Mouse (Mus musculus): ENCODE measurements around the gene Sbno1. TPM values are rescaled to one million over a fixed set of nuclear protein-coding genes. Genes with fewer than 3 reads are reported as not detected.
A peak's percentile ranks its signal among the peaks of the same experiment; 100 is the strongest.

Gene Sbno1
- polyA plus RNA-seq, 1 experiment: 30.6 TPM

DNA sequence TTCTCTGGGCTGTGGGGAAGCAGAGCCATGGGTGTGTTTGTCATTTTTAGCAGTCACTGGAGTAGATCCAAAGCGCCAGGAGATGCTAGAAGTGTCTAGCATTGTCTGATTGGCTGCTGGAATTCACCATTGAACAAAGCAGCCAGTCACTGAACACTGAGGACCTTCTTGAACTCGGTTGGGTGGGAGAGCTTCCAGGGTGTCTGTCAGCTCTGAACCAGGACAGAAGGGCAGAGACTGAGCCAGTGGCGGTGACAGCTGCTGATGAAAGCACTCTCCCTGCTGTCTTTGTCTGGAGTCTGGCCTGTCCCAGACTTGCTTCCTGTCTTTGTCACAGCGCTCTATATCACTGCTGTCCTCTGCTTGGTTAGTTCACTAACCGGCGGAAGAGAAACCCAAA is 91.4 kb downstream of the Sbno1 start:
- no peak for DNase-seq (ENCODE audit: low spot score)

DNA sequence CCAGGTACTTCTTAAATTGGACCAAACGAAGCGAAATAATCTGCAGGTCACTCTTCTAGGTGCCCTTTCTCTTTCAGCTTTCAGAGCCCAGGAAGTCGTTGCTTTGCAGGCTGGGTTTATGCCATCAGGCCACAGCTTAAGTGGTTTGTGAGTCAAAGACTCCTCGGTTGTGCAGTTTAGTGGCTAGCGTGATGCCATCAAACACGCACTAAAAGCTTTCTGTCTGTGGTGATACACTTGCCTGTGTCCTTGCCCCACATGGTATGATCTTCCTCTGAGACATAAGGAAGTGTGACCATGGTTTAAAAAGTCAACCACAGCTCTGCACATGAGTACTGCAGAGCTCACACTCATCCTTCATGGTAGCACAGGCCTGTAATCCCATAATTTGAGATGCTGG is 95.7 kb downstream of the Sbno1 start:
- no peak for DNase-seq (ENCODE audit: low spot score)

DNA sequence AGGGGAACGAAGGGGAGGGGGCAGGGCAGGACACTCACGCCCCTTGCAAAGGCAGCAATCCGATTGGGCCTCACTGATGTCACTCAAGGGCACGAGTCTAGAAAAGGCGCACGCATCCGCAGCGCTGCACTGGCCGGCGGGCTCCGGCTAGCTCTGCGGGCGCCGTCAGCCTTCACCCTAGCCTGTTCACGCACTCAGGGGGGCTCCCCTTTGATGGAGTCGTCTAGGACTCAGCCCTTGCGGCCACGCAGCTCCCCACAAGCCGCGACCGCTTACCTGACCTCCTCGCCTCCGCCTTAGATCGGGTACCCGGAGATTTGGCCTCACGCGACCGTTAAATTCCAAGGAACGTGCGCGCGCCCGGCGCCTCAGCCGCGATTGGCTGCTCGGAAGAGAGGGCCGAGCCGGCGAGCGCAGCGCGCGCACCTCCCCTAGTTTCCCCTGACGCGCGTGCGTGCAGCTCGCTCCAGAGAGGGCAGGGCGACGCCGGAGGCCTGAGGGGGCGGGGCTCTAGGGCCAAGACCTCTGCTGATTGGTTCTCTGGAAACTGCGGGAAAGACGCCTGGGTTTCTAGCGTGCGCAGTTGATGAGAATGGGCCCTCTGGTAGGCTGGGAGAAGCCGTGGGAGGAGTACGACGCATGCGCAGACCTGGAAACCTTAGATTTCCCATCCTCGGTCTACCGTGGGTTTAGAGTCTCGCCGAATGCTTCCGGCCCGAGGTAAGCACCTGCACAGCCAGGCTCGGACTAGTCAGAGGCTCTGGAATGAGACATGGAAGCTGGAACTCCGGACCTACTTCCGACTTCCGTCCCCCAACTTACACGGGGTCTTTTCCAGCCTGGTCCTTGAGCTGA is 98.1 kb downstream of the Sbno1 start, which contains the start of the genes Mphosph9 and 2810006K23Rik:
Gene Mphosph9 (minus strand): TSS at position 463 of the 855 bp plus-strand sequence.
Gene 2810006K23Rik (plus strand): TSS at position 580 of the 855 bp plus-strand sequence.
- DNase-seq (ENCODE audit: low spot score): peak; percentile 99

DNA sequence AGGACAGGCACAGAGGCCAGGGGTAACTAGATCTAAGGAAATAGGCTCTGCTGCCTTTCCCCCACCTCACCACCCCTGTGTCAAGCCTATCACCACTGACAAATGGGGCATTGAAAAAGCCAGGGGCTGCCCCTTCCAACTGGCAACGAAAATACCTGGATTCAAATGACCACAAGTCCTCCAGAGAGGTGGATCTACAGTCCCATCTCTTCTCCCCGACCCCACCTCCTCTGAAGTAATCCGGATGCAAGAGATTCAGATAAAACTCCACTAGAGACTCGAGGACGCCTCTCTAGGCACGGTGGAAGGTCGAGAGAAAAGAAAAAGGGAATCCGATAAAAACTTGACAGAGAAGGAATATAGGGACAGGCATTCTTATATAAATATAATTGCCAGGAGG is 99.0 kb downstream of the Sbno1 start:
- no peak for DNase-seq (ENCODE audit: low spot score)

Other genes starting within 250 kb of the Sbno1 start
- 23.0 and 33.6 TPM in 2 replicates for gene Pitpnm2, start 176.2 kb downstream of the Sbno1 start, polyA plus RNA-seq (2012; rRNA removed)
- 7.2 and 7.7 TPM in 2 replicates for gene Mphosph9, start 98.0 kb downstream of the Sbno1 start, polyA plus RNA-seq (2012; rRNA removed)
- gene 2810006K23Rik, start 97.9 kb downstream of the Sbno1 start, polyA plus RNA-seq (2012; rRNA removed): 9.1 and 9.6 TPM in 2 replicates
- gene Cdk2ap1, start 62.9 kb downstream of the Sbno1 start, polyA plus RNA-seq (2012; rRNA removed): 106 and 119 TPM in 2 replicates
- 53.7 and 62.0 TPM in 2 replicates for gene Kmt5a, start 13.9 kb upstream of the Sbno1 start, polyA plus RNA-seq (2012; rRNA removed)
- gene Rilpl2, start 52.4 kb upstream of the Sbno1 start, polyA plus RNA-seq (2012; rRNA removed): 18.7 and 20.3 TPM in 2 replicates
- gene Snrnp35, start 57.1 kb upstream of the Sbno1 start, polyA plus RNA-seq (2012; rRNA removed): 7.2 and 8.8 TPM in 2 replicates
- gene Rilpl1, start 105.4 kb upstream of the Sbno1 start, polyA plus RNA-seq (2012; rRNA removed): 17.7 and 24.6 TPM in 2 replicates
- gene Tmed2, start 114.7 kb upstream of the Sbno1 start, polyA plus RNA-seq (2012; rRNA removed): 226 and 254 TPM in 2 replicates
- gene Ddx55, start 126.9 kb upstream of the Sbno1 start, polyA plus RNA-seq (2012; rRNA removed): 14.3 and 14.7 TPM in 2 replicates
- gene Eif2b1, start 153.1 kb upstream of the Sbno1 start, polyA plus RNA-seq (2012; rRNA removed): 42.0 and 46.2 TPM in 2 replicates
- gene Gtf2h3, start 153.1 kb upstream of the Sbno1 start, polyA plus RNA-seq (2012; rRNA removed): 46.2 and 58.4 TPM in 2 replicates
- gene Atp6v0a2, start 202.6 kb upstream of the Sbno1 start, polyA plus RNA-seq (2012; rRNA removed): 35.7 and 36.5 TPM in 2 replicates

Measured in urinary bladder, adult 2 months (tissue).